Mouse (Mus musculus): ENCODE data around the gene Flot2. TPM values are rescaled to one million over a fixed set of nuclear protein-coding genes. Genes with fewer than 3 reads are reported as not detected.
"Not testable (repeated sequence)": the region's sequence is repeated elsewhere in the genome, so short reads cannot be mapped to it uniquely, and the experiment has no call there.

Gene Flot2
- total RNA-seq (2021), result 10 to 100 TPM; 71.4 to 98.4 TPM
- long read RNA-seq, experiment 1, transcript Flot2-201 (11 exons, 2,621 nt), result major isoform, 84 of 140 reads
- long read RNA-seq, experiment 1, transcript Flot2-202 (11 exons, 2,568 nt), result minor isoform, 16 of 140 reads
- long read RNA-seq, experiment 1, partial matches to known transcripts, result 25 of 140 reads
- long read RNA-seq, experiment 1, other reads (novel, unspliced or antisense), result 11 of 140 reads
- long read RNA-seq, experiment 2, transcript Flot2-202 (11 exons, 2,568 nt), result minor isoform, 11 of 71 reads
- long read RNA-seq, experiment 2, transcript Flot2-201 (11 exons, 2,621 nt), result major isoform, 45 of 71 reads
- long read RNA-seq, experiment 2, partial matches to known transcripts, result 8 of 71 reads
- long read RNA-seq, experiment 2, other reads (novel, unspliced or antisense), result 4 of 71 reads

DNA sequence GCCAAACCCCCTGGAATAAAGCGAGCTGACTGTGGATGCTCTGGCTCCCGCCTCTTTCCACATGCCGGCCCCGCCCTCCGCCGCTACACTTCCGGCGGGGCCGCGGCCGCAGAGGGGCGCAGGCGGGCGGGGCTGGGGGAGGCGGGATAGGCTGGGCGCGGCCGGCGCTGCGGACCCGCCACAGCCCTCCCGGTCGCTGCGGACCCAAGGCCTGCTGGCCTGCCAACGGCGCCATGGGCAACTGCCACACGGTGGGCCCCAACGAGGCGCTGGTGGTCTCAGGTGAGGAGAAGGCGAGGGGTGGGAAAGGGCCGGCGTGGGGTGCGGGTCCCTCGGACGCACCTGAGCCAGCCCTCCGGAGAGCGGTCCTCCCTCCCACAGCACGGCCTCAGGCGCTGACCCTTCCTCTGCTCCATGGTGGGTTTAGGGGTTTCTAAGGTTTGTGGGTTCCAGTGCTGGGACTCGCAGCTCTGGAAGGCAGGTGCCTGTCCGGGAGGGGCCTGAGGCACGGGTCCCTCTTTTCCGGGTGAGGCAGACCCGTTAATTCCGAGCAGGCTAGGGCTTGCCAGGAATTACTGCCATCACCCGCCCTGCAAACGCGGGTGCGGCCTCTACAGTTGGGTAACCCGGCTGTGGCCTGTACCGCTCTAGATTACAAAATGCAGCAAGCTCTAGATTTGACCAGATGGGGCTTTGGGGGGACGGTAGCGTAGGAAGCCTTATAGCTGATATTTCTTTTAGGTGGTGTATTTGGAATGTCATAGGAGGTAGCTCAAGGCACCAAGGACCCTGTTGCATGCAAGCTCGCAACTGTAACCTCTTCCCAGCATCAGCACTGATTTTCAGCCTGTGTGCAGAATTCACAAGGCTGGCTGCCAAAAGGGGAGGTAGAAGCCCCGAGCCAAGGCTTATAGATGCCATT is at the start of gene Flot2:
Gene Flot2 (plus strand): TSS at position 101 of the 922 bp plus-strand sequence.
- DNase-seq, result peak; percentile 77 to 88

DNA sequence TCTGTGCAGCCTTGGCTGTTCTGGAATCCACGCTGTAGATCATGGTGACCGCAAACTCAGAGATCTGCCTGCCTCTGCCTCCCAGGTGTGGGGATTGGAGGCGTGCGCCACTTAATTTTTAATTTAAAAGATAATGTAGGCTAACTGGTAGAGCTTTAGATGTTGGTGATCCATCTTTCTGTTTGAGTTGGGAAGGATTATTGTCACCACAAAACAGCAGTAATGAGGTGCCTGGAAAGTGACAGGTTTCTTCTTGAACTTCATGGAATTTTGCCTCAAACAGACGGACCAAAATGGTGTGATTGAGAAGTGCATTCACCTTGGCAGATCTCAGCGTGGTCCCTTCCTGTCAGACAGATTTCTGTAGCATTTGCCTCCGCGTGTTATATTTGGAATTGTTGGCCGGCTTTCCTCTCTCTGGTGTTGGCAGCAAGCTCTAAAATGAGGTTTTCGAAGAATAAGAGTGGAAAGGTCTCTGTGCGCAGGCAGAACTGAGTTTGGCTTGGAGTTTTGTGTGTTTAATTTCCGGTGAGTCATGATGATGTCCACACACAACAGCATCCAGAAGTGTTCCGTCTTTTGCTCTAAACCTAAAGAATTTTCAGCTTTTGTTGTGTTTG is 48.5 kb upstream of the Flot2 start:
- DNase-seq, result no peak

DNA sequence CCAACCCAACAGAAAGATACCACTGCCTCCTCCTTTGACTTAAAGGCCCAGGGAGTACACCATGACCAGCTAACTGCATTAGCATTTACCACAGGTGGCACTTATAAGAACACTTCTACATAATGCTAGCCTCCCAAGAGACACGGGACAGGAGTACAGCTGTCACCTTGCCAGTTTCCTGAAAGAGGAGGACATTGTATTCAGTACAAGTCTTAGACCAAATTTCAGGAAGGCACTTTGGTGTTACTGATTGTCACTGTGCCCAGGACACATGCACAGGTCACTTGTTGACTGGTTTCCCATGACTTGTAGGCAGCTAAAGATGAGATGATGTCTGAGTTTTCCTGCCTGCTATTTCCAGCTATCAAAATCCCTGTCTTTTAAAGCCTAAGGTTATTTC is 42.2 kb upstream of the Flot2 start:
- DNase-seq, result no peak

DNA sequence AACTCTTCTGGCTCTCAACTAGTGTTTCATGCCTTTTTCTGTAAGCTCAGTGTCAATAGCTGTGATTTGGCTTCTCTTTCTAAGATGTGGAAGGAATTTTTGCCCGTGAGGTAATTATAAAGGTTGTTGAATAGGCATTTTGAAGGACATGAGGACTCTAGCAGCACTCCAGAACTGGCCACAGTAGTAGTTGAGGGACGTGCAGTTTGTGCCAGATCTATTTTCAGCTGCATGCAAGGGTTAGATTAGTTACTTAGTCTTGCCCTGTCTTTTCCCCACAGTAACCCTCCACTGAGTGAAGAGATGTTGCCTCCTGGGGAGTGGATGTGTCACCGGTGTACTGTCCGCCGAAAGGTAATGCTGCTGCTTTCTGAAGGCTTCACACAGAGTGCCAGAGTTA is 31.3 kb upstream of the Flot2 start:
- no peak for DNase-seq

DNA sequence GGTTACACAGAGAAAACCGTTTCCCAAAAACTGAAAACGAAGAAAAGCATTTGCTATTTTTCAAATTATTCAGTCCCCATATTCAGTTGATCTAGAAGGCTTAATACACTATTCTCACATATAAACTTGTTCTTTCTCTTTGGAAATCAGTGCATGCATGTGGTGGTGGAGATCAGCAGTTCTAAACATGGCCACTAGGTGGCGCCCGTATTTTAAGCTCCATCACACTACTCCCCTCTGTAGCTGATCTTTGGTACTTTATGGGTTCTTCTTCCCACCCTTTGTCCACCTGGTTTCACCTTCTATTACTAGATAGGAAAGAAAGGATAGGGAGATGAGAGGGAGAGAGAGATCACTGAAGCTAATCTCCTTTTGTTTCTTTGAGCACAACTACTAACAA is 18.1 kb upstream of the Flot2 start:
- DNase-seq, result peak; percentile 76 to 82

DNA sequence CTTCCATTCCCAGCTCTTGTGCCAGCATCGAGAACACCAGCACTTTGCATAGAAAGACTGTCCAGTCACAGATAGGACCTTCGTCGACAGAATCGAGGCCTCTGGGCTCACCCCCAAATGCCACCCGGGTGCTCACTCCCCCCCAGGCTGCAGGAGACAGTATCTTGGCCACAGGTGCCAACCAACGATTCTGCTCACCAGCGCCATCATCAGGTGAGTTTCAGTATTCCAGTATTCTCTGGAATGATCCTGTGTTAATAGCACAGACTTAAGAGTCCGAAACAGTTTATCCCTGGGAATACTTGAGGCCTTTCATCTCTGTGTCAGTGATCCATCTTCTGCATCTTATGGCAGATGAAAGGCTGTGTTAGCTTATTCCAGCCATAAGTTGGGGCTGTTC is 14.1 kb upstream of the Flot2 start:
- DNase-seq, result peak in 1 of 2 experiments; percentile 22

DNA sequence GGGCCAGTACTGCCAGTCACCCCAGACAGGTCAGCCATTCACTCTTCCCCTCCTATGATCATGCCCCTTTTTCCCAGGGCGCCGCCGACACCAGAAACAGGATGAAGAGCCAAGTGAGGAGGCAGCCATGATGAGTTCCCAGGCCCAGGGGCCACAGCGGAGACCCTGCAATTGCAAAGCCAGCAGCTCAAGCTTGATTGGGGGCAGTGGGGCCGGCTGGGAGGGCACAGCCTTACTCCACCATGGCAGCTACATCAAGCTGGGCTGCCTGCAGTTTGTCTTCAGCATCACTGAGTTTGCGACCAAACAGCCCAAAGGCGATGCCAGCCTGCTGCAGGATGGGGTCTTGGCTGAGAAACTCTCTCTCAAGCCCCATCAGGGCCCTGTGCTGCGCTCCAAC is 8.5 kb upstream of the Flot2 start:
- no peak for DNase-seq

DNA sequence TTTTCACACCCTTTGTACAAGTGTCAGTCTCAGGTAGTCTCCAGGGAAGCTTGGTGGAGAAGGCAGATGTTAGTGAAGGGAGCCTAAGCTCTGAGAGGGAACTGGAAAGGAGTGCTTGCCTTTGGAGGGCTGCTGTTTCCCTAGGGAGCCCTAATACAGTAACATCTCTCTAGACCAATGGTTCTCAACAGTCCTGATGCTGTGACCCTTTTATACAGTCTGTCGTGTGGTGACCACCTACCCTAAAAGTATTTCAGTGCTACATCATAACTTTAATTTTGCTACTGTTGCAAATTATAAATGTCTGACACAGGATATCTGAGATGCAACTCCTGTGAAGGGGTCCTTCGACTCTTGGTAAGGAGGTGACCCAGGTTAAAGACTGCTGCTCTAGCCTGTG is 7.1 kb upstream of the Flot2 start:
- no peak for DNase-seq

DNA sequence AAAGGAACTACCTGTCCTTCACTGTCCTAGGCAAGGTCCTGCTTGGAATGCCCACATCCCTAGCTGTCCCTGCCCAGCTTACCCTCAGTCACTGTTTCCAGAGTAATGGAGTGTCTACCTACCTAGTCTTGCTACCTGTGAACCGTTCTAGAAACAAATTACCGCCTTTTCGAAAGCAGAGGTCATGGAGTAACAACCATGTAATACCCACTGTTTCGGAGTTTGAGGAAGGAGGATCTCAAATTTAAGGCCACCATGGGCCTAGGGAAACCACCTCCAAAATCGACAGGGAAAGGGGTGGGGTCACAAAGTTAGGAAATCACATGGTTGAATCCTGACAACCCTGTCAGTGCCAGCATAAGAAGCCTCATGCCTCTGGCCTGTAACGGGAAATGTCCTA is 6.3 kb upstream of the Flot2 start:
- no peak for DNase-seq

DNA sequence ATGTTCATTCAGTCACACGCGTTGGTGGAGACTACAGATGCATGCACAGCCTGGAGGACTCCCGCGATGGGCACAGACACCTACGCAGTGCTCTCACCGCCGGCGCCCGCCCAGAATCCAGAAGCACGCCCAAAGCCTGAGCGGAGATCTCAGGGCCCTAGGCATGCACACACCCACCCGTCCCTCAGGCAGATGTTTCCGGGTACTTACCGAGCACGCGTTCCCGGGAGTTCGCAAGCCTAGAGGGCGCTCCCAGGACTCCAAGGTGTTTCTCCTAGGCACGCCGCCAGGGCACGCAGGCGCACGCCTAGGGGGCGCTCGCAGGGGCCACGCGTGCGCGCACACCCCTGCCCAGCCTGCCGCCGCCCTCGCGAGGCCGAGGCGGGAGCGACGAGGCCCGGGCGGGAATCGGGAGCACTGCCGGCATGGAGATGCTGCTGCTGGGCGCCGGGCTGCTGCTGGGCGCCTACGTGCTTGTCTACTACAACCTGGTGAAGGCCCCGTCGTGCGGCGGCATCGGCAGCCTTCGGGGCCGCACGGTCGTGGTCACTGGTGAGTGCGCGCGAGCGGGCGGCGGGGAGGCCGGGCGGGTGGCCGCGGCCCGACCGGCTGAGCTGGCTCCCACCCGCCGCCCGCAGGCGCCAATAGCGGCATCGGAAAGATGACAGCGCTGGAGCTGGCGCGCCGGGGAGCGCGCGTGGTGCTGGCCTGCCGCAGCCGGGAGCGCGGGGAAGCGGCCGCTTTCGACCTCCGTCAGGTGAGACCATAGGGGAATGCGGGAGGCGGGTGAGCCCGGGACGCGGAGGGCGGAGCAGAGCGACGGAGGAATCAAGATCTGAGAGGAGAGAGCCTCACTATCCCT is 5.6 kb upstream of the Flot2 start, which contains the start of gene Dhrs13:
Gene Dhrs13 (plus strand): TSS at position 334 of the 862 bp plus-strand sequence.
- DNase-seq, result peak; percentile 95 to 96

DNA sequence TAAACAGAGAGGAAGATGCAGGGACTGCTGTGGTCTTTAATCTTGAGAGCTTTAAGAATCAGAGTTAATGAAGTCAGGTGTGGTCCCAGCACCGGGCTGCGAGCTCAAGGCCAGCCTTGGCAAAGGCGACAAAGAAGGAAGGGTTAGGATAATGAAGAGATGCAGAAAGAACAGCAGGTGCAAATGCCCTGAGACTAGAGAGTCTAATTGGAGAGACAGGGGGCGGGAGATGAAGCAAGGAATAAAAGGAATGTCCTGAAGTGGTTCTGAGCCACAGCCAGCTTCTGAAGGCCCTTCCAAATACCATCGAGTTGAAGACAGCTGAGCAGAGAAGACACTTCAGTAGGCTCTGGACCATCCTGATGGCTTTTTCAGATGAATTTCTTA is 4.9 kb upstream of the Flot2 start:
- no peak for DNase-seq

DNA sequence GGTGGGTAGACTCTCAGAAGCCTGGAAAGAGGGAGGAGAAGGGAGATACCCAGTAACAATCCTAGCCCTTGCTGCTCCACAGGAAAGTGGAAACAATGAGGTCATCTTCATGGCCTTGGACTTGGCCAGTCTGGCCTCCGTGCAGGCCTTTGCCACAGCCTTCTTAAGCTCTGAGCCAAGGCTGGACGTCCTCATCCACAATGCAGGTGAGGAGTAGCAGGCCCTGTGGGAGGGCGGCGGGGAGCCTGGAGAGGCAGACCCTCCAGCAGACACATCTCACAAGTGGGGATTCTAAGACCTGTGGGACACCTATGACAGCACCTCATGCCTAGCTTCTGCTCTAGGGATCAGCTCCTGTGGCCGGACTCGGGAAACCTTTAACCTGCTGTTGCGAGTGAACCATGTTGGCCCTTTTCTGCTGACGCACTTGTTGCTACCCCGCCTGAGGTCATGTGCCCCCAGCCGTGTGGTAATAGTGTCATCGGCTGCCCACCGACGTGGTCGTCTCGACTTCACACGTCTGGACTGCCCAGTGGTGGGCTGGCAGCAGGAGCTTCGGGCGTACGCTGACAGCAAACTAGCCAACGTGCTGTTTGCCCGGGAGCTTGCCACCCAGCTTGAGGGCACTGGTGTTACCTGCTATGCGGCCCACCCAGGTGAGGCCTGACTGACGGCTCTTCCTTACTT is 3.7 kb upstream of the Flot2 start:
- peak; percentile 60 to 69 for DNase-seq

DNA sequence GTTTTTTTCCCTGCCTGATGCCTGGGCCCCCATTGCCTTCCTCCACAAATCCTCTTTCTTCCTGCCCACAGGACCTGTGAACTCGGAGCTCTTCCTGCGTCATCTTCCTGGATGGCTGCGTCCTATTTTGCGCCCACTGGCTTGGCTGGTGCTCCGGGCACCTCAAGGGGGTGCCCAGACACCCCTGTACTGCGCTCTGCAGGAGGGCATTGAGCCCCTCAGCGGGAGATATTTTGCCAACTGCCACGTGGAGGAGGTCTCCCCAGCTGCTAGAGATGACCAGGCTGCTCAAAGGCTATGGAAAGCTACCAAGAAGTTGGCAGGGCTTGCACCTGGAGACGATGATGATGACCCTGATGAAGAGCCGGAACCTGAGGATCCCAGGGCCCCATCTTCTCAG is 940 bp upstream of the Flot2 start:
- DNase-seq, result no peak

DNA sequence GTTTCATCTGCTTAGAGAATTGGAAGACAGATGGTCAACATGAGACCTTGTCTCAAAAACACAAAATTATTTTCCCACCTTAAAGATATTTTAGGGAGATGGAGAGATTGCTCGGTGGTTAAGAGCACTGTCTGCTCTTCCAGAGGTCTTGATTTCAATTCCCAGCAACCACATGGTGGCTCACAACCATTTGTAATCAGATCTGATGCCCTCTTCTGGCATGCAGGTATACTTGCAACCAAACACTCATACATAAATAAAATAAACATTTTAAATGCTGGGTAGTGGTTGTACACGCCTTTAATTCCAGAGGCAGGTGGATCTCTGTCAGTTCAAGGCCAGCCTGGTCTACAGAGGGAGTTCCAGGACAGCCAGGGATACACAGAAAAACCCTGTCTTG is 3.1 kb downstream of the Flot2 start:
- DNase-seq, result no peak

DNA sequence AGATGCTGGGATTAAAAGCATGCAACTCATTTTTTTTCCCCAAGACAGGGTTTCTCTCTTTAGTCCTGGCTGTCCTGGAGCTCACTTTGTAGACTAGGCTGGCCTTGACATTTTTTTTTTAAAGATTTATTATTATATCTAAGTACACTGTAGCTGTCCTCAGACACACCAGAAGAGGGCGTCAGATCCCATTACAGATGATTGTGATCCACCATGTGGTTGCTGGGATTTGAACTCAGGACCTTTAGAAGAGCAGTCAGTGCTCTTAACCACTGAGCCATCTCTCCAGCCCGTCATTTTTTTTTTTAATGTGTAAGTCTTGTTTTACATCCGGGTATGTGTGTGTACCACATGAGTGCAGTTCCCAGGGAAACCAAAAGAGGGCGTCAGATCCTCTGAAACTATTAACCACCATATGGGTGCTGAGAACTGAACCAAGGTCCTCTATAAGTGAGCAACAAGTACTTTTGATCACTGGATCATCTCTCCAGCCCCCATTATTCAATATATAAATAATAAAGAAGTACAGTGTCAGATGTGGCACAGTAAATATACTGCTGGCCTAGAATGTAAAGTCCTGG is 4.6 kb downstream of the Flot2 start:
- DNase-seq, result not testable (repeated sequence)

DNA sequence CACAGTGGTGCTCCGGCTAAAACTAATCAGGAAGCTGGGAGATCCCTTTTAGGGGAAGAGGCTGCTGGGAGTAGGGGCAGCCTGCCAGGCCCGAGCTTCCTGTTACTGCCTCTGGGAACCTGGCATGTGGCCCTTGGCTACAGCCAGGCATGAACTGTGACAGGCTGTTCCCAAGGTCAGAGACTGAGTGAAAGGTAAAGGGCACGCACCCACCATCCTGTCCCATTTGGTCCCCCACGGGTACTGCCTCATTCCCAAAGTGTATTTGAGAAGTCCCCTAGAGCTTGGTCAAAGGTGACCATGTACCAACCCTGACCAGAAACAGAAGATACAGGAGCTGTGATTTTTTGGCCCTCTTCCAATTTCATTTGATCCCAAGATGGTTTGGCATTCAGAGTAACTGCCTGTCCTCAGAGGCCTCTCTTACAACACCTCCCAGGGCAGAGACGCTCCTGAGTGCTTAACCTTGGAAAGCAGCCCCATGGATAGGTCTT is 7.1 kb downstream of the Flot2 start:
- peak; percentile 93 to 94 for DNase-seq

DNA sequence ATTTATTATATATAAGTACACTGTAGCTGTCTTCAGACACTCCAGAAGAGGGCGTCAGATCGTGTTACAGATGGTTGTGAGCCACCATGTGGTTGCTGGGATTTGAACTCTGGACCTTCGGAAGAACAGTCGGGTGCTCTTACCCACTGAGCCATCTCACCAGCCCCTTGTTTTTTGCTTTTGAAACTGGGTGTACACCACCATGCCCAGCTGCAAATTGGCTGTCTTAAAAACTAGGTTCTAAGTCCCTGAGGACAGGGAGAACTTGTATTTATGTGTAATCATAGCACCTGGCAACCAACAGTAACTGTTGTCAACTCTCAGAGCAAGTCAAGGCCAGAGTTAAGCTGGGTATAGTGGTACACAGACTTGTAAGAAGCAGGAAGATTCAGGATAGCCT is 10.9 kb downstream of the Flot2 start:
- DNase-seq, result not testable (repeated sequence)

DNA sequence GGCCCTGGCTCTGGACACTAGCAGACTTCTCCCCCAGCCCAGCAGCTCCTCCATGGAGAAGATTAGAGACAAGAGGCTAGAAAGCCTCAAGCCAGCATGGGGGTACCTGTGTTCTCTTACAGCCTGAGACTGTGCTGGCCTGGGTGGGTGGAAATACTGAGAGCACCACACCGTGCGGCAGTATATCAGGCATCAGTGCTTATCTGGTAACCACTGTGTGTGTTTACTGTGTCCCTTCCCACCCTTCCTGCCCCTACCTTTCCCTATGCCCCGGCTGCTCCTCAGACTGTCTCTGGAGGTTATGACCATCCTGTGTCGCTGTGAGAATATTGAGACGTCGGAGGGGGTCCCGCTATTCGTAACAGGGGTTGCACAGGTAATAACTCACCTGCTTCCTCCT is 15.3 kb downstream of the Flot2 start:
- DNase-seq, result no peak

DNA sequence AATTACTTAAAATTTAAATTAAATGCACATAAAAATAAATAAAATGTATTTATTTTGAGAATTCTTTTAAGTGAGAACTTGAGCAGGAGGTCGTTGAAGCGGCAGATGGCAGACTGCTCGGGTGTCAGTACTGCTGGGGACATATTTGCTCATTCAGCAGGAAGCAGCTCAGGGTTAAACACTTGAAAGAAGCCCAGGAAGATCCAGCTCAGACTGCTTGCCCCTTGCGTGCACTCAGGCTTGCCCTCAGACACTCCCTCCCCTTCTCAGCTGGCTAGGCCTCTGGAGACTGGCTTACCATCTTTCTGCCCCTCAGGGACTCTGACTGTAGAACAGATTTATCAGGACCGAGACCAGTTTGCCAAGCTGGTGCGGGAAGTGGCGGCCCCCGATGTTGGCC is 19.2 kb downstream of the Flot2 start:
- DNase-seq, result no peak

Data from adrenal gland, postnatal 36 days (tissue).